Mouse (Mus musculus): ENCODE measurements around the gene Ptpro. TPM values are rescaled to one million over a fixed set of nuclear protein-coding genes. Genes with fewer than 3 reads are reported as not detected.

Ptpro gene
- total RNA-seq, 2 experiments from 2014 or later, result 5.0 to 6.1 TPM

DNA sequence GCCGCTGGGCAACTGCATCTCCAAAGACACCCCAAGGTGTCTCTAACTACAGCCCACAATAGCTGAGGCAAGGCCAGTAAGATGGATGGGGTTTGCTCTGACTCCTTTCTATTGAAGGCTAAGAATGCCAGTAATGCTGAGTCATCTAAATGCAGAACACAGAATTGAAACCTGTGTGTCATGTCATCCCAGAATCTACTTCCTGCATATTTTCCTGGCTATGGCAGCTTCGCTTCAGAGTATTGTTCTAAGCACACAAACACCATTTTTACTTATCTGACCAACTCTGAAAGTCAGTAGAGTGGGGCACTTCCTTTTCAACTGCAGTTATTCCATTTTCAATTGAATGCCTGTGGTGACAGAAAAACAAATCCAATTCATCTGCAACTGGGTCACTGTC, 40.3 kb downstream of the Ptpro start:
- peak; percentile 54 for ATAC-seq (replicated peaks; ENCODE audit: poor library complexity)

DNA sequence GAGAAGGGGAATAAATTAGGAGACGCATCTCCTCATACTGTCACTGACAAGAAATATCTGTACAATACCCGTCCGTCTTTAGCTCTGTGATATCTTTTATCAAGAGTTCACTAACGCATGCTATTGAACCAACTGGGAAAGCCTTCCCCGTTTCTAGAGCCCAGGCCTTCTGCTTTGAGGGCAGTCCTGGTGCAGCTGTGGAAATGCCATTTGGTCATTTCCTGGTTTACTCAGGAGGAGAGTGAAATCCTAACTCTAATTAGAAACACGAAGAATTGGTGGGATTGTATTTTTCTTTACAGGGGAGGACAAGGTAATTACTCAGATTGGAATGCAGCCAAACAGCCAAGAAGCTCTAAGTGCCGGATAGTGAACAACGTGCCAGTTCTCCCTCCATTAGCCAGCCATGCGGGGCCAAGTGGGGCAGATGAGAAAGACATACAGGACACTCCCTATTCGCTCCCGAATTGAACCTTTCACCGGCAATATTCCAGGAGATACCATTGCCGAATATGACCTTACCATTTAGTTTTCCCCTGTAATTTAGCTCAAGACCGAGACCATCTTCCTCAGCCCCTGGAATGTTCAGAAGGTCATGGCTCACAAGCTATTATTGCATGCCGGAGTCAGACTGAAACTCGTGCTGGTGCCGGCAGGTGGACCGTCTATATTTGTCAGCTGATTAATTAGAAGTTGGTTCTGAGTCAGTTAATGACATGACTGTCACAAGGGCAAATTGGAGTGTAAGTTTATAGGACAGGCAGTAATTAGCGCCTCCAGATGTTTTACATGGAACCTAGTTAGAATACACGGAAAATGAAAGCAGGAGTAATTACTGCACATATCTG, 43.1 kb downstream of the Ptpro start:
- no peak for ATAC-seq (replicated peaks; ENCODE audit: poor library complexity)

DNA sequence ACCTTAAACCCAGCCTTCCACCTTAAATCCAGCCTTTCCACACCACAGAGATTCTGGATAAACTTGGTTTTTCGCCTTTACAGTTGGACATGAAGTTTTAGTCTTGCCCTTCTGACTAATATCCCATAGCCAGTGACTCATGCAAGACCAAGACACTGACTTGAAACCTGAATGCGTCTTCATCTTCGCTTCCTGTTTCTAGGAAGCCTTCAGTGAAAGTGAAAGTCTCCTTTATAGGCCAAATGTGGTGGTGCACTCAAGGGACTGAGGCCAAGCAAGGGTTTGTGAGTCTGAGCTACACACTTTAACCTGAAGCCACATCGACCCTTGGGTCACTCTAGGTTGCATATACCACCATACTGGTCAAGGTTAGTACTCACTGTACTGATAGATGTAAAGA, 50.4 kb downstream of the Ptpro start:
- ATAC-seq (replicated peaks; ENCODE audit: poor library complexity), result peak; percentile 64

DNA sequence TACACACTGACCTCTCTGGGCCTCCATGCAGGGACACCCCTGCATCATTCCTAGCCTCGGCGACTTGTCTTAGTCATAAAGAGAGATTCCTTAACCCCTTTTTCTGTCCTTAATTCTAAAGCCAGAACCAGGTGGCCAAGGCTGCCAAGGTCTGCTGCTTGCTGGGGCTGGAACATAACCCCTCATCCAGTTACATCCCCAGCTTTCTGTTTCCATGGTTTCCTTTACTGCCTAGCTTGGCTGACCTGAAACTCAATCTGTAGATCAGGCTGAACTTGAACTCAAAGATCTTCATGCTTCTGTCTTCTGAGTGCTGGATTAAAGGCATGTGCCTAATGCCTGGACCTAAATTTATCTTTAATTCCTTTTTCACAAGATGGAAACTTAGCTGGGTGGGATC, 51.7 kb downstream of the Ptpro start:
- no peak for ATAC-seq (replicated peaks; ENCODE audit: poor library complexity)

DNA sequence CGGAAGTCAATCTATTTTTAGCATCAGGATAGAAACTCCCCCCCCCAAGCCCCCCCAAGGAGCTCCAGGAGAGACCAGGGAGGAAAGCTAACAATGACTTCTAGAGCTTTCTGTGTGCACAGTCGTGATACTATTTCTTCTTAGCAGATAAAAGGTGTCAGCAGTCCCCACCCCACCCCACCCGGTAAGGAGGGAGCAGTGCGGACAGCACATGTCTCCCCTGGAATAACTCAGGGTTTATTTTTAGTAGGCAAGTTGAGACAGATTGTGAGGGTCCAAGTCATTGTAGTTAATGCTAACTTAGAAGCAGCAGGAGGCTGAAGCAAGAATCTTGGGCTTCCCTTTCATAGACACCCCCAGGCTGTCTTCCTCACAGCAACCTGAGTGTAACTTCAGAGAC, 63.1 kb downstream of the Ptpro start:
- ATAC-seq (replicated peaks; ENCODE audit: poor library complexity), result no peak

DNA sequence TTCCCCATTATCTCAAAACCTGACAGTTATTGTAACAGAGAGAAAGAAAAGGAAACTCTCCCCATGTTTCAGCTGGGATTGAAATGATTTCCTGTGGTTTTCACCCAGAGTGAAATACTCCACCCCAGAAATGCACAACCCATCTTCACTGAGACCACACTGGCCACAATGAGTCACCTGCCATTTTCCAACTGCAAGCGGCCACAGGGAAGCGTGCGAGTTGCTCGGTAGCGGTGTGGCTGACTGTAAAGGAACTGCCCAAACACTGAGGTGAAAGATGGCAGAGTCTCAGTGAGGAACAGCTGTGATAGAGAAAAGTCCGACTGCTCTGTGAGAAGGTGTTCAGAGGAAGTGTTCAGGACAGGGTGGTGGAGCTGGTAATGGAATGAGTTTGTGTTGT, 64.2 kb downstream of the Ptpro start:
- ATAC-seq (replicated peaks; ENCODE audit: poor library complexity), result peak; percentile 91

DNA sequence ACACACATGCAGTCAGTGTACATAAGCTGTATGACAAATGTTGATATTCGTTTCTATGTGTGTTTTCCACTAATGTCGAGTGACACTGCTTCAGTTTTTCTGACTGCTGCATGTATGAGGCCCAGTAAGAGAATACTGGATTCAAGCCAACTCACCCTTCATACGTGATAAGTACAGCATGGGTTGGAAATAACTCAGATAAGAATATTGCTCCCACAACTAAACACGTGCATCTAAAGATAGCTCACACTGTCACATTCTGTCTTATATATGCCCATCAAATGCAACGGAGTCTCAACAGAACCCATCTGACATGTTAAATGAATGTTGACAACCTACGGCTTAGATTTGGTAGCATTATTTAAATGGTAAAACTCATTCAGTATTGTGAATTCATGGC, 65.4 kb downstream of the Ptpro start:
- ATAC-seq (replicated peaks; ENCODE audit: poor library complexity), result peak; percentile 49

DNA sequence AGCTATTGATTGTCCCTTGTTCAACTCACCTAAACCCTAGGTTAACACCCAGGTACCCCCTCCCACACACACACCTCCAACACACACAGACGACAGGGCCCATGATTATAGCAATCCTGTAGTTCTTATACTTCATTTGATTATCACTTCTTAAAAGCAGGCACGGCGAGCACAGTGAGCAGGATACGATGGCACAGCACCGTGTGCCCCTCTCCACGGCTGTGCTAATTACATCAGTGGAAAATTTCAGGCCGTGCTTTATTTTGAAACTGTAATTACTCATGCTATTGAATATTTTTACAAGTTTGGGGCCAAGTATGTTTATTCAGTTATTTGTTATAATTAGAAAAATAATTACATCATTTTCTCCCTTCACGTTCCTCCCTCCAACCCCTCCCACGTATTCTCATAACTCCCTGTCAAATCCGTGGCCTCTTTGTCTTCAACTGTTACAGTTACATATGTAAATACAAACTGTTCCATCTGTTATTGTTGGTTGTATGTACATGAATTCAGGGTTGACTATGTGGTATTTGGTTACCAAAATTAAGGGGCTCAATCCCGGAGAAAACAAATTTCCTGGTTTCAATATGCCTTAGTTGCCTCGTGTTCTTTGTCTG, 66.2 kb downstream of the Ptpro start:
- no peak for ATAC-seq (replicated peaks; ENCODE audit: poor library complexity)

DNA sequence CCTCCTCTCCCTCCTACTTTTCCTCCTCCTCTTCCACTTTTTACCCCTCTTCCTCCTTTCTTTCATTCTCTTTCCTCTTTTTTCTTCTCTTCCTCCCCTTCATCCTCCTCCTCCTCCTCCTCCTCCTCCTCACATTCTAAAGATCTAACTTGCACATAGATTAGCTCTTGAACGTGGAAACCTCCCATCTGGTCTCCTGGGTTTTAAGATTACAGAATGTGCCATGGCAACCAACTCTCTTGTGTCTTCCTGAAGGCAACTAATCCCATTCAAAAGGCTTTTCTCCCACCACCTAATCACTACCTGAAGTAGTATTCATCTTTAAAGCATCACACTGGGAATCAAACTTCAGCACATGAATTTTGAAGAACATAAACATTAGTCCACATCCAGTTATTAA, 67.5 kb downstream of the Ptpro start:
- ATAC-seq (replicated peaks; ENCODE audit: poor library complexity), result no peak

DNA sequence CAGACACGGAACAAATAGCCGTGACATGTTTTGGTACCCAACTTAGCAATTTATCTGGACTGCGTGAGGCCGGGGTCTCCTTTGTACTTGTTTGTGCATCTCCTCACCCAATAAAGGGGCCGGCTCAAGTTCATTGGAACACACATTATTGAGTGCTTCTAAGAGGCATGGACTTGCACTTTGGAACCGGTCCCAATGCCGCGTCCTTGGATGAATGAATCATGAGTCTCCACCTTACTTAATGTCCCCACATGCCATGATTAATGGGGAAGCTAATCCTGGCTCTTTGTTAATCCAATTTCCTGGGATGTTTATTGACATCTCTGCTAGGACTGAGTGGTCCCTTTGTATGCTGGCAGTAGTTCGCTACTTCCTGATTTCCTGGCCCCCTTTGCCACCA, 75.6 kb downstream of the Ptpro start:
- ATAC-seq (replicated peaks; ENCODE audit: poor library complexity), result no peak

DNA sequence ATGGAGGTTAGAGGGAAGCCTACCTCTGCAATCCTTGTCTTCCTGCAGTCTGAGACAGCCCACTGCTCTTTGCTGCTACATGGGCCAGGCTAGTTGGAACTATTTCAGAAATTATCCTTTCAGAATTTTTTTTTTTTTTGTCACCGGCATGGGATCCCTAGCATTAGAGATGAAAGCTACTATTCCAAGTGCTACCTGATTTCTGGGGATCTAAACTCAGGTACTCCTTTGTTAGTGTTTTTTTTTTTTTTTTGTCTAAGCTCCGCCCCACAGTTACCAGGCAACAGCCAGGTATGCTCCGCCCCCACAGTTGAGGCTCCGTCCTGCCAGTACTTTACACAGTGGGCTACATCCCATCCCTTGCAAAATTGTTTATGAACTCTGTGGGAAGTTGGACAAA, 76.1 kb downstream of the Ptpro start:
- no peak for ATAC-seq (replicated peaks; ENCODE audit: poor library complexity)

DNA sequence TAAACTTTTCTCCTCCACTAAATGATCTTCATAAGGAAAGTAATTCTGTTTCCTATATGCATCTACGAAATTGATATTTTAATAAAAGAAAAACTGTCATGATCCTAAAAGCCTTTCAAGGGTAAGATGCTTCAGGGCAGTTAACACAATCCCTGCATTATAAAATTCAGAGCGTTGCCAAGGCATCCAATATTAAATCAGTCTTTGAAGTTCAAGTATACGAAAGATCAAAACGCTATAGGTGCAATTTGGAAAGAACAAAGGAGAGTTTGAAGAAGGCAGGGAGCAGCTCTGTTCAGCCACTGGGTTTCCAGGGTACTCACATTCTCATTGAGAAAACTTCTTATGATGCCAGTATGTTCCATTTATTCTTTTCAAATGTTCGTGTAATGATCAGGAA, 78.7 kb downstream of the Ptpro start:
- no peak for ATAC-seq (replicated peaks; ENCODE audit: poor library complexity)

DNA sequence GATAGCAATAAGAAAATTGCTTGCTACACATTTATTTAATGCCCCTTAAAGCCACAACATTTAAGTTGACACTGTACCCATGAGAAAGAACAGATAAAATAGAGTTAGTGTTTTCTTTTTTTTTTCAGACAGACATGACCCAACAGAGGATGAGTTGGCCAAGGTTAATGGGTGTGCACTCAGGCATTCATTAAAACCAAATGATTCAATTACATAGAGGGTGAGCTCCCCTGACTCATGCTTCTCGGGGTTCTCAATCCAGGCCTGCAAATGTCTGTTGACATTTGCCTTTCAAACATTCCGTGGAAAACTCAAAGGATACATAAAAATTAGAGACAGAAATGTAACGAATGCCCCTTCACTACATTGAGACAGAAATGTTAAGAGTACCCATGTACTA, 79.7 kb downstream of the Ptpro start:
- no peak for ATAC-seq (replicated peaks; ENCODE audit: poor library complexity)

DNA sequence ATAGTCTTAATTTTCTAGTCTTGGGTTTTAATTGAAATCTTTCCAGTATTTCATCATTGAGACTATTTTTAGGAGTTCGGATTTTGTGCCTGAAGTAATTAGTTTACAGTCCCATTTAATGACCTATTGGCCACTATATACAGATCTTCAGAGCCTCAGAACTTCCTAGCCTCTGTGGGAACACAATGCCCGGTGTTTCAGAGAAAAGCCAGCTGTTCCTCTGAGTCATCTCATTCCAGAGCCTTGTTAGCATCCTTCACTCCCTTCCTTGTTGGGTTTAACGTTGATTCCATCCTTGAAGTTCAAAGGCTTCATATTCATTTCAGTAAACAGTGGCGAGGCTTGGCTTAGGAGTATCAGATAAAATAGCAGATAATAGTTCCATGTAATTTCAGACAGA, 87.0 kb downstream of the Ptpro start:
- ATAC-seq (replicated peaks; ENCODE audit: poor library complexity), result no peak

DNA sequence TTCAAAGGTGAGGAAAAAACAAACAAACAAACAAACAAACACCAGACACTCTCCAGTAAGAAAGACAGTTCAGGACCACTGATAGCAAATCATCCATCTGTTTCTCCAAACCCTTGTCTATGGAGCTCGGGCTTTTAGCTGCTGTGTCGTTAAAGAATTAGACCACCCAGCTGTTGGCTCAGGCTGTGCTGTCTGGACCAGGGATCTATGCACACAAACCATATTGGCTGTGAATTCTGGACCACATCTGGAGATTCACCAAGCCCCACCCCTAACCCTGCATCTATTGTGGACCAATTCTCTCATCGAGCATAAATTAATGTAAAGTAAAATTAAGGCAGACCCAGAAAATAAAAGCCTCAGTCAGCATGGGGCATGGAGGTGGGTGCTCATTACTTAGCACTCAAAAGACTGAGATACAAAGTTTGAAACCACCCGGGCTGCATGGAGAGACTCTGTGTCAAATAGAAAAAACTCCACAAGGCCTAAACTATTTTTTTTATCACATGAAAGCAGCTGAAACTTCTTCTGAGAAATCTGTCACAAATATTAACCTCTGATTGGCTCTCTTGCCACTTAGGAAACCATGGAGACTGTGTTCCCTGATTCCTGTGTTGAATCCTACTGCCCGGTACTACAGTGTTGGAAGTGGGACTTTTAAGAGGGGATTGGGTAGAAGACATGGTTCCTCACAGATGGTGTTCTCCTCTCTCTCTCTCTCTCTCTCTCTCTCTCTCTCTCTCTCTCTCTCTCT, 91.7 kb downstream of the Ptpro start:
- ATAC-seq (replicated peaks; ENCODE audit: poor library complexity), result no peak

DNA sequence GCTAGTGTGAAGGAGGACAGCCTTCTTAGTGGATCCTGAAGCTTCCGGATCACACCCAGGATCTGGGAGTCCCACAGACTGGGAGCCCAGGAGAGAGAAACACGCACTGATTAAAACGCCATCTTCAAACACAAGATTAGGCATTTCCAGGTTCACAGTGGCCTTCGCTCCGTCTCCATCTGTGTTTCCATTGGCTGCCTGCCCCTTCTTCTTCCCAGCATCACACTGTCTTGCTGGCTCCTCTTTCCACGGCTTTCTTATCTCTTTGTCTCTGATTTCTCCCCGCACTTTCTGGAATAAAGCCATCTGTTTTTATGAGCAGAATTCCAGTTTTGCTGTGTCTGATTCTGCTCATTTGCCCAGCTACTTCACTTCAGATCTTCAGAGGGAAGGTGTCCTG, 108.0 kb downstream of the Ptpro start:
- no peak for ATAC-seq (replicated peaks; ENCODE audit: poor library complexity)

DNA sequence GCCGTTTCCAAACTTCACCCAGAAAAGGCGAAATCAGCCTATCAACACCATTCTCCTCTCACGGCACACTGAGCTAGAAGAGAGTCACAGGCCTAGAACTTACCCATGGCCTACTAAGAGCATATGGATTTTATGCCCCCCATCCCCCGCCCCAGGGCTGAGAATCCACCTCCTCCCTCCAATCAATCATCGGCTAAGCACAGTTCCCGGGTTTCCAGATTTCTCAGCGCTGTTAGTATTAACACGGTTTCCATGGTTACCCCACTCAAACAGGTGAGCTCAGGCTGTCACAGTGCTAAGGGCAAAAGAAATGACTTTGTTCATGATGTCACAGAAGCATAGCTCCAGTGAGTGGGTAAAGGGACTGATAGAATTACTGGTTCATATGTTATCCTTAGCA, 110.1 kb downstream of the Ptpro start:
- ATAC-seq (replicated peaks; ENCODE audit: poor library complexity), result no peak

DNA sequence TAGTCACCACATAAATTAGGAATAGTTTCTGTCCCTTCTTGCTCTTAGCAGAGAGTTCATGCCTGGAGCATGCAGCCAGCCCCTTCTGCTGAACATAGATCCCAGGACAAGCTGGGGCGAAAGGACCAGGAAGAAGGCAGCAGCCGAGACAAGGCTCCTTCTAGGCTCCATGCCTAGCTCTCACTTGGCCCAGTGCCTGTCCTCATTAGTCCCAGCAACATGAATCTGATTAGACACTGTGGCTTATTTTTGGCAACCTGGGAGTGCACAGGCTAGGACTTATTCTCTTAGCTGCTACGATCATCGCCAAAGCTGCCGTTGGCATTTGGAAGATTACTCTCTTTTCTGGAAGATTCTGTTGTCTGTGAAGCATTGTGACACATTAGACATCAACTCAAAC, 112.6 kb downstream of the Ptpro start:
- ATAC-seq (replicated peaks; ENCODE audit: poor library complexity), result no peak

DNA sequence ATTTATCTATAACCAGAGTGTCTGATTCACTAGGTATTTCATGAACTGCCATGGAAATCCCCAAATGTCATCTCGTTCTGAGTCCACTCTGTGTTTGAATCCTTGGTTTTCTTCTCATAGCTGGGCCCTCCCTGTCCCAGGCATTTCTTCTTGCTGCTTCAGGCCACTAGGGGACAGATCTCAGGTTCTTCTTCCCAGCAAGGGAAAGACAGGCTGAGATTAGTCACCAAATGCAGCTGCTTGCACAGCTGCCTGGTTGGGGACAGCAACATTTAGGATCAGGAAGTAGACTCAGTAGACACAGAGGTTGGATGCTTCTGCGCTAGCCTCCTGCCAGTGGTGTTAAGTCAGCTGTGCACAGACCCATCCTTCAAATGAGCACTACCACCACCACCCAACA, 113.5 kb downstream of the Ptpro start:
- ATAC-seq (replicated peaks; ENCODE audit: poor library complexity), result no peak; the same call in 1 of the 2 replicates

DNA sequence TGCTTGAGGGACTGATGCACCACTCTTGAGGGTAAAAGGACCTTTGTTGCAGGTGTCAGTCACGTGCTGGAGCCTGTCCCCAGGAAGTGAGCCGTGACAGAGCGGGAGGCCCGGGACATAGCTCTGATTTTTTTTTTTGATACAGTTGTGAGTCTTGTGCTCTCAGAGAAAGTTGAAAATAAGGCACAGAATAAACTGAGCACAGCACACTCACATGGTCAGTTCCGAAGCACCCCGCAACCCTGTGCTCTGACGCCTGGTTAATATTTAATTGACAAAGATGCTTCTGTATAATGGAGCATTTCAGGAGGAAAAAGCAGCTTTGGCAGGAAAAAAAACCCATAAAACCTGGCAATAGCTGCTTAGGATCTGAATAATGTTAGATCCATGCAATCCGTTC, 118.6 kb downstream of the Ptpro start:
- no peak for ATAC-seq (replicated peaks; ENCODE audit: poor library complexity)

DNA sequence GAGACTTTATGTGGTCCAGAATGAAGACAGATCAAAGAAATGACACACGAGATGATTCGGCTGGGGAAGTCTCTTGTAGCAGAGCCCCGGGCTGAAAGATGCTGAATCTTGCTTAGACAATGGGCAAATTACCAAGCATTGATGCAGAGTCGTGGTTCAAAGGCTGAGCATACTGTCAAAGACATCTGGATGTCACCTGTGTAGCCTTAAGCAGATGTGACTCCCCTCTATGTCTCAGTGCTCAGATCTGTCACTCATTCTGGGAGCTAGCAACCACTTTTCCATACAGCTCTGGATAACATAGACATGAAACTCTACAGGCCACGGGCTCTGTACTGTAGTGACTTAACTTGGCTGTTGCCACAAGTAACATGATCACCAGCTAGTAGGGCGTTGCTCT, 119.3 kb downstream of the Ptpro start:
- ATAC-seq (replicated peaks; ENCODE audit: poor library complexity), result no peak

DNA sequence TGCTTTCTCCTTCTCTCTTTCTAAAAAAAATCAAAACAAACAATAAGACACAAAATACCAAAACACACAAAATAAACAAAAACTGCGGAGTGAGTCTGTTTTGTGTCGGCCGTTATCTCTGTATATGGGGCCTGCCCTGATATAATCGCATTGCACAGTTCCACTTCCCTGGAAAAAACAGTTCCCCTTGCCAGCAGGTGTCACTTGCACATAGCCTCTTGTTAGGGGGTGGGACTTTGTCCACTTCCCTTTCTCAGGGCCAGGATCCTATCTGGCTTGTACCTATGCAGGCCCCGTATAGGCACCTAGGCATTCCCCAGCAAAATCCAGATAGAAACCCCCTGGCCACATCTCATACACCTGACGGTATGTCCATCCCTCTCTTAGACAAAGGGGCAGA, 121.8 kb downstream of the Ptpro start:
- peak; percentile 87 for ATAC-seq (replicated peaks; ENCODE audit: poor library complexity)
